Mouse (Mus musculus) liver, postnatal 0 days (tissue): ENCODE data around the gene Rps6ka2. TPM values are rescaled to one million over a fixed set of nuclear protein-coding genes. Genes with fewer than 3 reads are reported as not detected.

Source experiments
- ATAC-seq: fragments of 200-750 bp; cut with Nextera tagmentation; 2 replicates; pipeline ENCODE4 v1.8.0; 2017; ENCODE audit warnings: mild to moderate bottlenecking, moderate library complexity
- DNase-seq: peaks from one replicate; pipeline ENCODE4 v3.0.0-alpha.2; 2016
- H3K27ac ChIP-seq: fragments of 300-500 bp; sonication (generic); 2 replicates; pipeline ENCODE4 v1.5.1; 2014; ENCODE audit warnings: antibody characterized with exemption, moderate library complexity, mild to moderate bottlenecking, low read depth
- H3K27me3 ChIP-seq: fragments of 300-500 bp; sonication (generic); 2 replicates; pipeline ENCODE4 v1.6.1; 2014; ENCODE audit warnings: low read length, control low read depth, mixed read lengths; ENCODE audit not compliant: insufficient read depth
- H3K36me3 ChIP-seq: fragments of 300-500 bp; sonication (generic); replicated peaks from 2 replicates; pipeline ENCODE4 v1.6.1; 2014; ENCODE audit warnings: mild to moderate bottlenecking, control low read depth, low read length, moderate library complexity, mixed read lengths; ENCODE audit not compliant: insufficient read depth
- H3K4me1 ChIP-seq: fragments of 300-500 bp; sonication (generic); 2 replicates; pipeline ENCODE4 v1.6.1; 2014; ENCODE audit warnings: antibody characterized with exemption, mild to moderate bottlenecking, control low read depth; ENCODE audit not compliant: insufficient read depth
- H3K4me2 ChIP-seq: fragments of 300-500 bp; sonication (generic); 2 replicates; pipeline ENCODE4 v1.6.1; 2014; ENCODE audit warnings: low read depth, mild to moderate bottlenecking, low read length, moderate library complexity, mixed read lengths
- H3K4me3 ChIP-seq: fragments of 300-500 bp; sonication (generic); 2 replicates; pipeline ENCODE4 v1.5.1; 2014; ENCODE audit warnings: low read depth, low read length
- H3K9ac ChIP-seq: fragments of 300-500 bp; sonication (generic); replicated peaks from 2 replicates; pipeline ENCODE4 v1.6.1; 2014; ENCODE audit warnings: mild to moderate bottlenecking, moderate library complexity
- H3K9me3 ChIP-seq: fragments of 300-500 bp; sonication (generic); 2 replicates; pipeline ENCODE4 v1.6.1; 2016; ENCODE audit warnings: mild to moderate bottlenecking, control low read depth, low read length, mixed read lengths
- CTCF ChIP-seq: sonication (generic); IDR thresholded peaks from 2 replicates; pipeline ENCODE4 v1.5.1; 2016; ENCODE audit warnings: antibody characterized with exemption, low read depth
- EP300 ChIP-seq: IDR thresholded peaks from 2 replicates; pipeline ENCODE4 v1.6.1; 2016; ENCODE audit warnings: antibody characterized with exemption, low read depth, mild to moderate bottlenecking
- WGBS: fragments of 180-500 bp; shearing (Covaris S2); extraction: QIAGEN DNeasy Blood & Tissue Kit; methylation state at CpG from one replicate; pipeline ENCODE4 v1.1.7; 2014; ENCODE audit not compliant: insufficient replicate concordance; 5-methylcytosine and 5-hydroxymethylcytosine counted together
- polyA plus RNA-seq: library from polyadenylated mRNA; unstranded; fragments of >200 nt; fragmentation: Nextera tagmentation; extraction: Ambion mirVana; gene quantifications from 2 replicates; pipeline ENCODE4 v1.2.1, GENCODE M21; 2015

Rps6ka2 gene
- polyA plus RNA-seq, 1 experiment from 2014 or later: 1.2 TPM

DNA sequence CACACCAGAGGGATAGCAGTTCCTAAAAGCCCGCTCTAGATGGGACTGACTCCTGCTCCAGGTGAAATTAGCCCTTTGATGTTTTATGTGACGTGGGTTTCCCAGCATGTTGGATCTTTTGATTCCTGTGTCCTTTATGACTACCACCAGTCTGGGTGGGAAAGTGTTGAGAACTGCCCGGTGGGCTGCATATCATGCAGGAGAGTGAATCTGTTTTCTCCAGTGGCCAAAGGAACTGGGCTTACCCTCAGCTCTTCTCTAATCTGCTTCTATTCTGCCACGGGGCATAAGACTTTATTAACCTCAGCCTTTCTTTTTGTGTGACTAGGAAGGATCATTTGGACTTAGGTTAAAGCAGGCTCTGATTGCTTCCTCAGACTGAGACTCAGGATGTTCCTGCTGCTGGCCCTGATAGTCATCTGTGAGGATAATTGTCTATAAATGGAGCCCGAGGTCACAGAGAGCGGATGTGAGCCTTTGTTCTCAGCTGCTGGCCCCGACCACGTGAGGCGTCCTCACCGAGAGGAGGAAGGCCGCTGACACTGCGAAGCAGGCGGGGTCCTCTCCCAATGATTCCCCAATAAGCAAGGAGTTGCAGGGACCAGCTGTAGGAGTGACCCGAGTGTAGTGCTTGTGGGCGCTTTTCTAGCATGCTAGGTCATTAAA is 821 bp upstream of the Rps6ka2 start:
- Histone ChIP-seq H3K4me1 (peaks cover 25% of the 10 kb centered on the region), H3K9me3 (no peaks in the 10 kb centered on the region), H3K4me3 (peak overlapping the region; percentile 39), H3K27ac (peak overlapping the region; percentile 76), H3K27me3 (peaks cover 3% of the 10 kb centered on the region), H3K9ac (no peak overlapping the region), H3K4me2 (peak overlapping the region; percentile 85), H3K36me3 (no peaks in the 10 kb centered on the region)
- WGBS: 14% methylated on average over 15 of the region's 15 CpGs
- ATAC-seq: peak; percentile 28
- TF ChIP-seq EP300 (no peak), CTCF (no peak)
- DNase-seq: peak; percentile 54

DNA sequence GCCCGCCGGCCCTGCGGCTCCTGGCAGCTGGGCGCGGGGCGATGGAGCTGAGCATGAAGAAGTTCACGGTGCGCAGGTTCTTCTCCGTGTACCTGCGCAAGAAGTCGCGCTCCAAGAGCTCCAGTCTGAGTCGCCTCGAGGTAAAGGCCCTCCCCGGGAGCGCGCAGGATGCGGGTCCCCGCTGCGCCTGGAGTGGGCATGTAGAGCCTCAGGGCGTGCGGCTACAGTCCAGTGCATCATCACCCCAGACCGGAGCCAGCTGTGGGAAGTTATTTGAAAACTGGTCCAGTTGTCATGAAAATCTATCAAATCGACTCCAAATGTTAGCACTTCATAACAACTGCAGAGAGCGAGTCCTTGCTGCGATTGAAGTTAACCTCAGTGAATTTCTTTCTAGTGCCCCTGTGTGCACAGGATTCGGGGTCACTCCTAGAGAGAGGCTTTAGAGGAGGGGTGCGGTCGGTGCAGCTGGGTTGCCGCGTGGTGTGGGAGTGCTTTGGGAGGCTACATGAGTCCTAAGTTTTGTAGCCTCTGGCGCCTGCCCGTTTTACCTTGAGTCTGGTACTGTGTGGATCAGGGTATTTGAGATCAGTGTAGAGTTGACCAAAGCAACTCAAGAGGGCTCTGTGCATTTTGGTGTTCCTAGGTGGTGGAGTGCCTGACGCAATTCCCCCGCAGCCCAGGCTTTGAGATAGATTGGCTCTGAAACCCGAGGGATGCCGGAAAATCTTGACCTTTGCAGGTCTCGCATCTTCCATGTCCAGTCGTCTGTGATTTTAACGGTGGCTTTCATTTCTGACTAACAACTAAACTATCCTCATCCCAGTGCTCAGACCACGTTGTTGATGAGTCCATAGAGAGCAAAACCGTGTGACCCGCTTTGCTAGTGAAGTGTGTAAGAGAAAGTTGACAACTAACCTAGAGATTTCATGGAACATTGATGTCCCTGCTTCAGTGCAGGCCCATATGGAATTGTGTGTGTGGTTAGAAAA is 685 bp downstream of the Rps6ka2 start:
- Histone ChIP-seq H3K27ac (no peak overlapping the region), H3K9me3 (no peaks in the 10 kb centered on the region), H3K4me3 (peak overlapping the region; percentile 66), H3K4me1 (peaks cover 26% of the 10 kb centered on the region), H3K36me3 (no peaks in the 10 kb centered on the region), H3K27me3 (peaks cover 3% of the 10 kb centered on the region), H3K4me2 (peak overlapping the region; percentile 88), H3K9ac (peak overlapping the region; percentile 63)
- 6% methylated on average over 43 of the region's 43 CpGs for WGBS
- TF ChIP-seq EP300: no peak
- DNase-seq: no peak
- ATAC-seq: no peak

DNA sequence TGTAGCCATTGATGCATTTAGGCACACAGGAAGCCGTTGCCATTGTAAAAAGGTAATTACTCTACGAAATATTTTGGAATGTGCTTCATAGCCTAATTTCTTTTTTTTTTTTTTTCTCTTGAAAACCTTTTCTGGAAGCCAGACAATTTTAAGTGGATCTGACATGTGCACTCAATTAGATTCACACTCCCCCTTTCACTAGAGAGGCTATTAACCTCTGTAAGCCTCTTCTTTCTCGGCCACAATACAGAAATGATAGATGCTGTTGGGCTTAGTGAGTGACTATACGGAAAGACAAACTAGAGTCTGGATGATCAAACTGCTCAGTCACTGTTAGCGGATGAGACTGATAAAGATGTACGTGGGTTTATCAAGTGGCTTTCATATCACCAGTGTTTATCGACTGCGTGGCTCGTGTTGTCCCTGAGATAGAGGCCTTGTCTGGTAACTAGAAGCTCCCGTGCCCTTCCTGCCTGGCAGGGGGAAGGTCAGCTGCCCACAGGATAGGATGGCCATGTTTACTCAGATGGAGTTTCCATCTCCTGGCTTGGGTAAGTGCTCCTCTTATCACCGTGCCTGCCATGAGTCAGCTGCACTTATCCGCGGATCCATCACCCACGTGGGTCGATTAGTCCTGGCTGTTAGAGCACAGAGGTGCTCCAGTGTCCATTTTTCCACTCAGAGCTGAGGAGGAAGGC is 3.6 kb downstream of the Rps6ka2 start:
- H3K9ac ChIP-seq: no peak overlapping the region
- DNase-seq: no peak
- ATAC-seq: no peak
- WGBS: 35% methylated on average over 15 of the region's 15 CpGs
- no peak overlapping the region for H3K27ac ChIP-seq
- no peaks in the 10 kb centered on the region for H3K36me3 ChIP-seq
- peaks cover 3% of the 10 kb centered on the region for H3K27me3 ChIP-seq
- H3K9me3 ChIP-seq: no peaks in the 10 kb centered on the region
- TF ChIP-seq CTCF (no peak), EP300 (no peak)
- H3K4me1 ChIP-seq: peaks cover 26% of the 10 kb centered on the region
- no peak overlapping the region for H3K4me3 ChIP-seq
- H3K4me2 ChIP-seq: no peak overlapping the region

DNA sequence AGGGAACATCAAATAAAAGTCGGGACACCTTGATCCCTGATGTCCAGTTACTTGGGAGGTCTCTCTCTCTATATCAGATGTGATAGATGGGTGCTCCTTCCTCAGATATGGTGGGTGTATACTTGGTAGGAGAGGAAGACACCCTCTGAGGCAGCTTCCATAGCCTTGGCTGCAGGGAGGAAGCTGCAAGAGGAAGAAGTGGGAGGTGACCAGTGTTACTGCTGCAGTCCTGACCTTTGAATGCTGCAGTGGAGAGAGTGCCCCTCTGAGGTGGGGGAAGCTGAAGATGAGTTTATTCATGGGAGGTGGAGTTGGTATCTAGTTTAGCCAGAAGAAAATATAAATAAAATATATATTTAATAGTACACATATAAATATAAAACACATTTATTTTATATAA is 5.4 kb downstream of the Rps6ka2 start:
- Histone ChIP-seq H3K9ac (no peak overlapping the region), H3K4me3 (no peak overlapping the region), H3K27me3 (no peaks in the 10 kb centered on the region; the same call in 1 of the 2 replicates), H3K4me2 (no peak overlapping the region), H3K36me3 (no peaks in the 10 kb centered on the region), H3K27ac (no peak overlapping the region), H3K4me1 (peaks cover 13% of the 10 kb centered on the region), H3K9me3 (no peaks in the 10 kb centered on the region)
- no peak for DNase-seq
- TF ChIP-seq EP300 (no peak), CTCF (no peak)
- ATAC-seq: no peak
- WGBS: 65% methylated on average over 1 of the region's 1 CpGs

DNA sequence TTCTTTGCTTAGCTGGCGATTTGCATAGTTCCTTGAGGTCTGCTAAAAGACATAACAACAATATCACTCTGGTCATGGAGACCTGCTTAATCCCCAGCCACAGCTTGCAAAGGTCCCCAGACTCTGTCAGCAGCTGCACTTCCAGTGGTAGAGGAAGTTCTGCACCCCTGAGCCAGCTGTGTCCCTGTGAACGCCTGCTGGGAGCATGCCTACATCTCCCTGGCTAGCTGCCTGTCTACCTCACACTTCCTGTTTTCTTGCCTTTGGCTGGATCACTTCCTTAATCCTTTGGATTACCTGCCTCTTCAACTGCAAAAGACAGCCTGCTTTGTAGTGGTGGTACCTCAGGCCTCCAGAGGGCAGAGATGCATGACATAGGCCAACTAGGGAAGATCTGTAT is 6.5 kb downstream of the Rps6ka2 start:
- H3K27me3 ChIP-seq: no peaks in the 10 kb centered on the region
- ATAC-seq (no peak), DNase-seq (no peak)
- H3K4me2 ChIP-seq: no peak overlapping the region
- no peaks in the 10 kb centered on the region for H3K36me3 ChIP-seq
- H3K9ac ChIP-seq: no peak overlapping the region
- H3K9me3 ChIP-seq: no peaks in the 10 kb centered on the region
- H3K27ac ChIP-seq: 0 out of 2 replicates have a peak overlapping the region, but pooled peaks have one; percentile 16
- TF ChIP-seq CTCF (no peak), EP300 (no peak)
- WGBS: 45% methylated on average over 2 of the region's 2 CpGs
- H3K4me1 ChIP-seq: peaks cover 8% of the 10 kb centered on the region
- no peak overlapping the region for H3K4me3 ChIP-seq

DNA sequence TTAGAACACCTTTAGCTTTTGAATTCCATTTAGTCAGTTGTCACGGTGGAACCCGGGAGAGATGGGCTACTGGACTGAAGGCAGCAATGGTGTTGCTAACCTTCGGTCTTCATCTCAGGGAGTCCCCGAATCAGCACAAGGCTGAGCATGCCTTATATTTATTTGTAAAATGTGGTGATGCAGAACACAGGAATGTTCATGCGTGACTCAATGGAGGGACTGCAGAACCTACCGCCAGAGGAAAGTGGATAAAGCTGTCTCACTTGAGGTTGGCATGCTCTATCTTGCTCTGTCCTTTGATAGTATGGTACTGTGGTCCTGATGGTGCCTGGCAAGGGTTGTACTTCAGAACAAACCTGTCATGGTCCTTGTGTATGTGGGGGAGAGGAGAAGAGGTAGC is 8.3 kb downstream of the Rps6ka2 start:
- Histone ChIP-seq H3K9me3 (no peaks in the 10 kb centered on the region), H3K4me1 (peaks cover 8% of the 10 kb centered on the region), H3K4me2 (no peak overlapping the region), H3K4me3 (no peak overlapping the region), H3K36me3 (no peaks in the 10 kb centered on the region), H3K27ac (no peak overlapping the region), H3K27me3 (no peaks in the 10 kb centered on the region), H3K9ac (no peak overlapping the region)
- ATAC-seq: no peak
- no peak for DNase-seq
- 77% methylated on average over 6 of the region's 6 CpGs for WGBS
- TF ChIP-seq CTCF: no peak
- TF ChIP-seq EP300: no peak
